Mouse (Mus musculus): ENCODE results near the gene Rnf150. TPM values are rescaled to one million over a fixed set of nuclear protein-coding genes. Genes with fewer than 3 reads are reported as not detected.
A peak's percentile ranks its signal among the peaks of the same experiment; 100 is the strongest.

The Rnf150 gene
- polyA plus RNA-seq (2012; rRNA removed) = 1.7 TPM in 2 replicates

- peak; percentile 37 to 66 for DNase-seq (ENCODE audit: low read depth in 1 of 2, low spot score in 2 of 2)
- H3K4me3 ChIP-seq (ENCODE audit: extremely low read depth, insufficient read depth, insufficient read length) = peak within 1 kb of the TSS; percentile 54
- H3K36me3 ChIP-seq (ENCODE audit: control insufficient read depth, insufficient read depth, low read length) = no peaks in the 10 kb centered on the region
- peaks cover 4% of the 10 kb centered on the region for H3K27me3 ChIP-seq (ENCODE audit: control insufficient read depth, insufficient read depth, low read length)
- no peaks in the 10 kb centered on the region; the same call in 1 of the 2 replicates for H3K4me1 ChIP-seq (ENCODE audit: control insufficient read depth, insufficient read depth, insufficient read length)
- TF ChIP-seq POLR2A (IDR thresholded peaks at IDR 0.05; ENCODE audit: low read depth, low read length) = no peak
- peak; percentile 77 for TF ChIP-seq CTCF (IDR thresholded peaks at IDR 0.05; ENCODE audit: extremely low read depth, insufficient read depth, insufficient read length, insufficient replicate concordance)
- H3K27ac ChIP-seq (ENCODE audit: insufficient read depth, low read length) = no peak within 1 kb of the TSS; the same call in 1 of the 2 replicates
- WGBS = 2% methylated on average over 39 of the region's 39 CpGs
Measured at GRCm38 (mm10) chr8:82863041-82863744, at the start of gene Rnf150. Rnf150 (plus strand) TSS chr8:82863356.

GRCm38 (mm10) chr8:82826135-82827046 lies 36.8 kb upstream of the Rnf150 start:
- H3K4me1 ChIP-seq (ENCODE audit: control insufficient read depth, insufficient read depth, insufficient read length) = no peaks in the 10 kb centered on the region
- no peaks in the 10 kb centered on the region for H3K27me3 ChIP-seq (ENCODE audit: control insufficient read depth, insufficient read depth, low read length)
- WGBS = 68% methylated on average over 11 of the region's 11 CpGs
- H3K27ac ChIP-seq (ENCODE audit: insufficient read depth, low read length) = no peak overlapping the region
- TF ChIP-seq POLR2A (IDR thresholded peaks at IDR 0.05; ENCODE audit: low read depth, low read length) = no peak
- no peak for TF ChIP-seq CTCF (IDR thresholded peaks at IDR 0.05; ENCODE audit: extremely low read depth, insufficient read depth, insufficient read length, insufficient replicate concordance)
- no peak for DNase-seq (ENCODE audit: low read depth in 1 of 2, low spot score in 2 of 2)
- no peaks in the 10 kb centered on the region for H3K36me3 ChIP-seq (ENCODE audit: control insufficient read depth, insufficient read depth, low read length)
- H3K4me3 ChIP-seq (ENCODE audit: extremely low read depth, insufficient read depth, insufficient read length) = no peak overlapping the region

GRCm38 (mm10) chr8:82840415-82840814 lies 22.7 kb upstream of the Rnf150 start:
- no peaks in the 10 kb centered on the region for H3K36me3 ChIP-seq (ENCODE audit: control insufficient read depth, insufficient read depth, low read length)
- TF ChIP-seq CTCF (IDR thresholded peaks at IDR 0.05; ENCODE audit: extremely low read depth, insufficient read depth, insufficient read length, insufficient replicate concordance) (no peak), POLR2A (IDR thresholded peaks at IDR 0.05; ENCODE audit: low read depth, low read length) (no peak)
- no peak overlapping the region for H3K27ac ChIP-seq (ENCODE audit: insufficient read depth, low read length)
- no peaks in the 10 kb centered on the region for H3K27me3 ChIP-seq (ENCODE audit: control insufficient read depth, insufficient read depth, low read length)
- DNase-seq (ENCODE audit: low read depth in 1 of 2, low spot score in 2 of 2) = no peak
- no peak overlapping the region for H3K4me3 ChIP-seq (ENCODE audit: extremely low read depth, insufficient read depth, insufficient read length)
- H3K4me1 ChIP-seq (ENCODE audit: control insufficient read depth, insufficient read depth, insufficient read length) = no peaks in the 10 kb centered on the region
- WGBS = 81% methylated on average over 3 of the region's 3 CpGs

DNA sequence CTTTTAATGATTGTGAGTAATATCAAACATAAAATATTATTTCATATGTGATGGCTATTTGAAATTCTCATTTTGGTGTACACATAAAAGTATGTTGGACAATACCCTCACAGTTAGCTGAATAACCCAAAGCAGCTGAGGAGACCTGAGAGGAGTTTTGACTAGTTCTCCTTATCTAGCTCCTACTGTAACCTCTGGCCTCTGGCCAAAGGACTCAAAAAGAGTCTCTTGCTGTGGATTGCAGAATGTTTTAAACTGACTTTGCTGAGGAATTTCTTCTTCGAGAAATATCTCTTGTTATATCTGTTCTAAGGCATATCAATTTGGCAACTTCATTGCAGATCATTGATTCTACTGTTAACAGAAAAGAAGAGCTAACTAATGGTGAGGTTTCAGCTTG lies 22.2 kb upstream of the Rnf150 start:
- Histone ChIP-seq H3K27ac (ENCODE audit: insufficient read depth, low read length) (no peak overlapping the region), H3K36me3 (ENCODE audit: control insufficient read depth, insufficient read depth, low read length) (no peaks in the 10 kb centered on the region), H3K4me3 (ENCODE audit: extremely low read depth, insufficient read depth, insufficient read length) (no peak overlapping the region), H3K4me1 (ENCODE audit: control insufficient read depth, insufficient read depth, insufficient read length) (no peaks in the 10 kb centered on the region), H3K27me3 (ENCODE audit: control insufficient read depth, insufficient read depth, low read length) (no peaks in the 10 kb centered on the region)
- WGBS = 32% methylated on average over 1 of the region's 1 CpGs
- no peak for DNase-seq (ENCODE audit: low read depth in 1 of 2, low spot score in 2 of 2)
- TF ChIP-seq POLR2A (IDR thresholded peaks at IDR 0.05; ENCODE audit: low read depth, low read length) (no peak), CTCF (IDR thresholded peaks at IDR 0.05; ENCODE audit: extremely low read depth, insufficient read depth, insufficient read length, insufficient replicate concordance) (no peak)

DNA sequence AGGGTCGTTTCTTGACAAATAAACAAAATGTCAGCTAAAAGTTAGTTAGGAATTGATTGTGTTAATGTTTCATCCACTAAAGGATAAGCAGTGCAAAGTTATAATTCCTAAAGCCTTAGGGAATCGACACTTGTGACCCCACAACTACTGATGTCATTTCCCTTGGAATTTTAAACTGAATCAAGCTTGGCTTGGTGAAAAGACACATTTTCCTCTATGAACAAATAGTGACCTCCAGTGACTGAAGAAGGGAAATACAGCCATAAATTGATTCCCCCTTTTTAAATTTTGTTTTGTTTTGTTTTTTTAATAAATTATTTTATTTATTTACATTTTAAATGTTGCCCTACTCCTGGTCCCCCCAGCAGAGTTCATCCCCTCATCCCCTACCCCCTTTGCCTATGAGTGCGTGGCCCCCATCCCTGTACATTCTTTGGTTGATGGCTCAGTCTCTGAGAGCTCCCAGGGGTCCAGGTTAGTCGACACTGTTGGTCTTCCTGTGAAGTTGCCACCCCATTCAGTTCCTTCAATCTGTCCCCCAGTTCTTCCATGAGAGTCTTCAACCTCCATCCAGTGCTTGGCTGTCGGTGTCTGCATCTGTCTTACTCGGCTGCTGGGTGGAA lies 21.5 kb upstream of the Rnf150 start:
- Histone ChIP-seq H3K27ac (ENCODE audit: insufficient read depth, low read length) (no peak overlapping the region), H3K27me3 (ENCODE audit: control insufficient read depth, insufficient read depth, low read length) (no peaks in the 10 kb centered on the region), H3K36me3 (ENCODE audit: control insufficient read depth, insufficient read depth, low read length) (no peaks in the 10 kb centered on the region), H3K4me3 (ENCODE audit: extremely low read depth, insufficient read depth, insufficient read length) (no peak overlapping the region), H3K4me1 (ENCODE audit: control insufficient read depth, insufficient read depth, insufficient read length) (no peaks in the 10 kb centered on the region)
- DNase-seq (ENCODE audit: low read depth in 1 of 2, low spot score in 2 of 2) = no peak
- TF ChIP-seq POLR2A (IDR thresholded peaks at IDR 0.05; ENCODE audit: low read depth, low read length) (no peak), CTCF (IDR thresholded peaks at IDR 0.05; ENCODE audit: extremely low read depth, insufficient read depth, insufficient read length, insufficient replicate concordance) (no peak)
- WGBS = 53% methylated on average over 6 of the region's 6 CpGs

DNA sequence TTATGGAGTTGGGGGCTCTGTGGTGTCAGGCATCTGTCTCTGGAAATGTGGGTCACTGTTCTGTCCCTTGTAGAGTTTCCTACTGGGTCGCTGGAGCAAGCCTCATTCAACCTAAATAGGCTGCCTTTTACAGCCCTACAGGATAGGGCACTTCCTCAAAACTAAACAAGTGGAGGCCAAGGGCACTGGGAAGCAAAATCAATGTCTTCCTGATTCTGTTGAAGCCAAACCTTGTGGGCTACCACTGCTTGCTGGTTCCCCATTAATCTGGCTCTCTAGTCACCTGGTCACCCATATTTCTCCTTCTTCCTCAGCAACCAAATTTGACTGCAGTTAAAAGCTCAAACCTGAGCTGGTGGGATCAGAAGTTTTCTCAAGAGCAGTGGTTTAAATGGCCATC lies 19.5 kb upstream of the Rnf150 start:
- Histone ChIP-seq H3K4me1 (ENCODE audit: control insufficient read depth, insufficient read depth, insufficient read length) (no peaks in the 10 kb centered on the region), H3K4me3 (ENCODE audit: extremely low read depth, insufficient read depth, insufficient read length) (no peak overlapping the region), H3K36me3 (ENCODE audit: control insufficient read depth, insufficient read depth, low read length) (no peaks in the 10 kb centered on the region), H3K27ac (ENCODE audit: insufficient read depth, low read length) (no peak overlapping the region), H3K27me3 (ENCODE audit: control insufficient read depth, insufficient read depth, low read length) (no peaks in the 10 kb centered on the region)
- 0% methylated on average over 1 of the region's 1 CpGs for WGBS
- TF ChIP-seq POLR2A (IDR thresholded peaks at IDR 0.05; ENCODE audit: low read depth, low read length) (no peak), CTCF (IDR thresholded peaks at IDR 0.05; ENCODE audit: extremely low read depth, insufficient read depth, insufficient read length, insufficient replicate concordance) (no peak)
- no peak for DNase-seq (ENCODE audit: low read depth in 1 of 2, low spot score in 2 of 2)

Data from spleen, adult 2 months (tissue).